Mouse (Mus musculus) embryonic facial prominence, embryonic 15.5 days (tissue): ENCODE measurements around the gene Prr5l. TPM values are rescaled to one million over a fixed set of nuclear protein-coding genes. Genes with fewer than 3 reads are reported as not detected.

ENCODE experiments used
- ATAC-seq: fragments of 200-750 bp; cut with Nextera tagmentation; 2 replicates; pipeline ENCODE4 v1.8.0; 2017; ENCODE audit warnings: low read depth, moderate TSS enrichment; ENCODE audit not compliant: insufficient number of reproducible peaks, low FRiP score, low TSS enrichment
- H3K27ac ChIP-seq: fragments of 300-500 bp; sonication (generic); replicated peaks from 2 replicates; pipeline ENCODE4 v1.5.1; 2015; ENCODE audit warnings: mild to moderate bottlenecking, inconsistent platforms
- H3K27me3 ChIP-seq: fragments of 300-500 bp; sonication (generic); 2 replicates; pipeline ENCODE4 v1.6.1; 2015; ENCODE audit warnings: inconsistent platforms
- H3K36me3 ChIP-seq: fragments of 300-500 bp; sonication (generic); 2 replicates; pipeline ENCODE4 v1.6.1; 2015; ENCODE audit warnings: mild to moderate bottlenecking, inconsistent platforms
- H3K4me1 ChIP-seq: fragments of 300-500 bp; sonication (generic); 2 replicates; pipeline ENCODE4 v1.6.1; 2015; ENCODE audit warnings: inconsistent platforms
- H3K4me2 ChIP-seq: fragments of 300-500 bp; sonication (generic); replicated peaks from 2 replicates; pipeline ENCODE4 v1.6.1; 2015; ENCODE audit warnings: mild to moderate bottlenecking, inconsistent platforms
- H3K4me3 ChIP-seq: fragments of 300-500 bp; sonication (generic); replicated peaks from 2 replicates; pipeline ENCODE4 v1.5.1; 2015; ENCODE audit warnings: mild to moderate bottlenecking, inconsistent platforms
- H3K9ac ChIP-seq: fragments of 300-500 bp; sonication (generic); 2 replicates; pipeline ENCODE4 v1.6.1; 2015; ENCODE audit warnings: inconsistent platforms
- H3K9me3 ChIP-seq: fragments of 300-500 bp; sonication (generic); replicated peaks from 2 replicates; pipeline ENCODE4 v1.6.1; 2016; ENCODE audit warnings: inconsistent platforms
- WGBS: fragments of 180-500 bp; shearing (Covaris S2); methylation state at CpG from one replicate; pipeline ENCODE4 v1.1.7; 2015; 5-methylcytosine and 5-hydroxymethylcytosine counted together
- polyA plus RNA-seq: library from polyadenylated mRNA; unstranded; fragments of >200 nt; fragmentation: Nextera tagmentation; extraction: Ambion mirVana; gene quantifications from 2 replicates; pipeline ENCODE4 v1.2.1, GENCODE M21; 2015

Gene Prr5l
- polyA plus RNA-seq, 1 experiment from 2014 or later, result 24.4 TPM

DNA sequence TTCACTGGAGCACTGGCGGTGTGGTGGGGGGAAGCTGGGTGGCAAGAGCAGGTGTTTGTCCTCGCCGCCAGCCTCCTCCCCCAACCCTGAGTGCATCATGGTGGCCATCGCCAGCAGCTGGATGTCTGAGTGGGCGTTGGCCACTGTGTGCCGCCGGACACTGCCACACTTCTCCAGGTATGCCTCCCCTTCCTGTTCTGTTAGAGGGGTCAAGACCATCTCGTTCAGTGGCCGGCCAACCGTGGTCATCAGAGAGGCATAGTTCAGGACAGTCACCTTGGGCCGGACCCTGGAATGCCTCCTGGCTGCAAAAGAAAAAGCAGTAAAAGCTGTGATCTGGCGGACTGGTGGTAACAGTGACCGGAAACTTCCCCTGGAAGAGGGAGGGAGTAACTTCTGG, 165.7 kb downstream of the Prr5l start:
- no peak overlapping the region for H3K4me3 ChIP-seq

GRCm38 (mm10) chr2:101715650-101716323, 167.0 kb downstream of the Prr5l start:
- Histone ChIP-seq H3K4me1 (no peaks in the 10 kb centered on the region), H3K4me3 (no peak overlapping the region), H3K27ac (no peak overlapping the region), H3K4me2 (no peak overlapping the region), H3K9me3 (no peaks in the 10 kb centered on the region), H3K27me3 (no peaks in the 10 kb centered on the region), H3K9ac (no peak overlapping the region), H3K36me3 (peaks cover 17% of the 10 kb centered on the region; the same call in 1 of the 2 replicates)
- no peak for ATAC-seq
- WGBS, result 82% methylated on average over 8 of the region's 8 CpGs

More for the DNA sequence above, 165.7 kb downstream of the Prr5l start:
- Histone ChIP-seq H3K9ac (no peak overlapping the region), H3K4me1 (0 out of 2 replicates have a peak, but pooled peaks cover 2% of the 10 kb centered on the region), H3K4me2 (no peak overlapping the region), H3K27ac (no peak overlapping the region), H3K9me3 (no peaks in the 10 kb centered on the region), H3K27me3 (no peaks in the 10 kb centered on the region), H3K36me3 (peaks cover 17% of the 10 kb centered on the region; the same call in 1 of the 2 replicates)
- no peak for ATAC-seq
- 98% methylated on average over 13 of the region's 13 CpGs for WGBS

DNA sequence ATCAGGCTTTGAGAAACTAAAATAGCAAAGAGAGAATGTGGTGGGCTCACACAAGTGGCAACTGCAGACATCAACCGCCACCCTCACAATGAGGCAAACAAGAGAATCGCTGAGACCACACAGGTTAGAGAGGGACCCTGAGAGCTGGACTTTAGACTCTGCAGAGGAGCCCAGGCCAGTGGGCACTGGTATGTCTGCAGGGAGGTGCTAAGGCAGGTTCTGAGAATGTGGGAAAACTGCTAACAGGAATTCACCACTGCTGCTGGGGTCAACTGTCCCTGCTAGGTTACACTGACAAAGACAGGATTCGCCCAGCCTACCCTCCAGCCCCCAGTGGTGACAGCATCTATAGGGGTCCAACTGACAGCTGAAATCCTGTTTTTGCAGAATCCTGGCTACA, 171.2 kb downstream of the Prr5l start:
- Histone ChIP-seq H3K4me2 (no peak overlapping the region), H3K9me3 (no peaks in the 10 kb centered on the region), H3K27ac (no peak overlapping the region), H3K4me1 (no peaks in the 10 kb centered on the region), H3K36me3 (peaks cover 12% of the 10 kb centered on the region; the same call in 1 of the 2 replicates), H3K27me3 (no peaks in the 10 kb centered on the region), H3K9ac (no peak overlapping the region), H3K4me3 (no peak overlapping the region)
- ATAC-seq, result no peak
- WGBS, result 80% methylated on average over 3 of the region's 3 CpGs

GRCm38 (mm10) chr2:101705941-101706485, 176.8 kb downstream of the Prr5l start:
- WGBS, result 19% methylated on average over 5 of the region's 5 CpGs
- Histone ChIP-seq H3K4me3 (no peak overlapping the region), H3K27ac (no peak overlapping the region), H3K36me3 (no peaks in the 10 kb centered on the region), H3K4me1 (0 out of 2 replicates have a peak, but pooled peaks cover 6% of the 10 kb centered on the region), H3K9ac (no peak overlapping the region), H3K9me3 (no peaks in the 10 kb centered on the region), H3K27me3 (no peaks in the 10 kb centered on the region), H3K4me2 (no peak overlapping the region)
- ATAC-seq, result no peak

DNA sequence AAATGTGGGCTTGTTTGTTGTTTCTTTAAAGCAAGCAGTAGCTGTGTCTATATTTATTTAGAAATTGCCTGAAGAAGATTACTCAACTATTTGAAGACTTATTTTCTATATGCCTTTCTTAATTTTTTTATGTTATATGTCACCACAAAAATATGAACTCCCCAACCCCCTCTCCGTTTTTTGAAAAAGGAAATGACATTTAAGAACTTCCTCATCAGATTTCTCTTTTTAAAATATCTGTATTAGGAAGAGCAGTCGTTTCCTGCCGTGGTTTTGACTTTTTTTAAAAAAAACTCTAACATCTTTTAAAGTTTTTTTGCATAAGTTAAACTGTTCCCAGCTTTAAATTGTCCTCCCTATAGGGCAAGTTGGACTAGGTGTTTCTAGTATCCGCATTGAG, 183.5 kb downstream of the Prr5l start:
- Histone ChIP-seq H3K27ac (no peak overlapping the region), H3K4me3 (no peak overlapping the region), H3K4me1 (0 out of 2 replicates have a peak, but pooled peaks cover 5% of the 10 kb centered on the region), H3K36me3 (peaks cover 33% of the 10 kb centered on the region), H3K27me3 (no peaks in the 10 kb centered on the region), H3K9ac (no peak overlapping the region), H3K9me3 (no peaks in the 10 kb centered on the region), H3K4me2 (no peak overlapping the region)
- 87% methylated on average over 4 of the region's 4 CpGs for WGBS
- ATAC-seq, result no peak

DNA sequence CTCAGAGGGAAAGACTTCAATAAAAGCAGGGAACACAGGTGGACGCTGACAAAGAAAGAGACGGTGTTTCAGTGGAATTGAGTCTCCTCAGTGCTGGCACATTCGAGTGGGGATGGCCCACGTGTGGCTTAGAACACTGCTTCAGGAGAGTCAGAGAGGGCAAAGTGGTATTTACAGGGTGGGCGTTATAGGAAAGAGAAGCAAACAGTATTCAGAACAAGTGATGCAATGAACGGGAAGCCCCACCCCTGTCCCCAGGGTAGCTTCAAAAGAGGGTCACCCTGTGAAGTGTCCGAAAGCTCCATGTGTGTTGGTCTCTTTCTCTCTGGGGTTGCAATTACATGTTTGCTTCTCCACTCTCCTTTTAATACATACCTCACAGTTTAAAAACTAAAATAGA, 187.2 kb downstream of the Prr5l start:
- Histone ChIP-seq H3K27ac (no peak overlapping the region), H3K9ac (no peak overlapping the region), H3K9me3 (no peaks in the 10 kb centered on the region), H3K4me1 (0 out of 2 replicates have a peak, but pooled peaks cover 3% of the 10 kb centered on the region), H3K27me3 (no peaks in the 10 kb centered on the region), H3K36me3 (peaks cover 51% of the 10 kb centered on the region), H3K4me2 (no peak overlapping the region), H3K4me3 (no peak overlapping the region)
- no peak for ATAC-seq
- WGBS, result 90% methylated on average over 7 of the region's 7 CpGs

DNA sequence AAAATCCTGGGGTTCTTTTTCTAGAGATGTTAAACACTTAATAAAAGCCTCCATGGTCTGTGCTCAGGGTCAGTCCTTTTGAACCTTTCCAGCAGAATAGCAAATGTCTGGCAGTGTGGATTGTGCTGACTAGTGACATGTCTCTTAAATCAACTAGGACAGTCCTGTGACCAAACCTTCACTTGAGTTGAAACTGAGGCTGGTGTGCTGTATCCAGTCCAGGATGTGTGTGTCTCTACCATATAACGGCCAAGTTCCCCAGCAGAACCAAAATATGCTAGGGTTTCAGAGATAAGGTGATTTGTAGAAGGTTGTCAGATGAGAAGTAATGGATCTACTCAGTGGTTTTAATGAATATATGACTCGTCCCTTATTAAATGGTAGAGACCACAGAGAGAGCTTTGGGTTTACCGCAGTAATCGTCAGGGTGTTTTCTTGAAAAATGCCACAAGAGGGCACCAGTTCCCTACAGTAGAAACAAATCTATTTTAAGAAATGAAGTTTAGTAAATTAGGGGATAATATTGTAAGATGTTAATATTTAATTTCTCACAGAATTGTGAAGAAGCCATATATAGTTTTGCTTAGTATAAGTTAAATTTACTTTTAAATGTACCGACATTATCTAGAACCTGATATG, 189.1 kb downstream of the Prr5l start:
- 54% methylated on average over 5 of the region's 5 CpGs for WGBS
- no peaks in the 10 kb centered on the region for H3K4me1 ChIP-seq
- H3K27me3 ChIP-seq, result no peaks in the 10 kb centered on the region
- no peak for ATAC-seq
- H3K27ac ChIP-seq, result no peak overlapping the region
- H3K36me3 ChIP-seq, result peaks cover 55% of the 10 kb centered on the region
- no peak overlapping the region for H3K9ac ChIP-seq
- no peak overlapping the region for H3K4me2 ChIP-seq
- no peaks in the 10 kb centered on the region for H3K9me3 ChIP-seq
- no peak overlapping the region for H3K4me3 ChIP-seq

DNA sequence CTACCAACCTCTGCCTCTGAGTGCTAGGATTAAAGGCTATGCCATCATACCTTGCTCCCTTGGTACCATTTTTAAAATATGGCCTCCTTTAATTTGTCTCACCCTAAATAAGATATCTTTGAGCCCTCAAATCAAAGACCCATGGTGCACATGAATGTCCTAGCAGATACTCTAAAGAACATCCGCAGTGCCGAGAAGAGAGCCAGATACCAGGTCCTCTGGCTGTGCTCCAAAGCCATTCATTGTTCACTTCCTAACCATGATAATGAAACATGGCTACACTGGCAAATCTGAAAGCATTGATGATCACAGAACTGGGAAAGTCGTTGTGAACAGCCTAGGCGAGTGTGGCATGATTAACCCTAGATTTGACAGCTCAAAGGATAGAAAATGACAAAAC, 189.8 kb downstream of the Prr5l start:
- H3K36me3 ChIP-seq, result peaks cover 50% of the 10 kb centered on the region
- no peak overlapping the region for H3K9ac ChIP-seq
- WGBS, result 73% methylated on average over 4 of the region's 4 CpGs
- H3K4me2 ChIP-seq, result no peak overlapping the region
- H3K27ac ChIP-seq, result no peak overlapping the region
- H3K4me3 ChIP-seq, result no peak overlapping the region
- ATAC-seq, result no peak
- H3K27me3 ChIP-seq, result no peaks in the 10 kb centered on the region
- H3K9me3 ChIP-seq, result no peaks in the 10 kb centered on the region
- H3K4me1 ChIP-seq, result no peaks in the 10 kb centered on the region

GRCm38 (mm10) chr2:101690252-101690827, 192.5 kb downstream of the Prr5l start:
- Histone ChIP-seq H3K27ac (no peak overlapping the region), H3K9me3 (no peaks in the 10 kb centered on the region), H3K4me2 (no peak overlapping the region), H3K4me3 (no peak overlapping the region), H3K27me3 (no peaks in the 10 kb centered on the region), H3K9ac (no peak overlapping the region), H3K4me1 (no peaks in the 10 kb centered on the region), H3K36me3 (peaks cover 47% of the 10 kb centered on the region)
- ATAC-seq, result no peak
- 88% methylated on average over 9 of the region's 9 CpGs for WGBS

GRCm38 (mm10) chr2:101688011-101688410, 194.8 kb downstream of the Prr5l start:
- Histone ChIP-seq H3K27ac (no peak overlapping the region), H3K27me3 (no peaks in the 10 kb centered on the region), H3K4me2 (no peak overlapping the region), H3K4me1 (no peaks in the 10 kb centered on the region), H3K36me3 (peaks cover 53% of the 10 kb centered on the region), H3K4me3 (no peak overlapping the region), H3K9ac (no peak overlapping the region), H3K9me3 (no peaks in the 10 kb centered on the region)
- WGBS, result 87% methylated on average over 5 of the region's 5 CpGs
- no peak for ATAC-seq

DNA sequence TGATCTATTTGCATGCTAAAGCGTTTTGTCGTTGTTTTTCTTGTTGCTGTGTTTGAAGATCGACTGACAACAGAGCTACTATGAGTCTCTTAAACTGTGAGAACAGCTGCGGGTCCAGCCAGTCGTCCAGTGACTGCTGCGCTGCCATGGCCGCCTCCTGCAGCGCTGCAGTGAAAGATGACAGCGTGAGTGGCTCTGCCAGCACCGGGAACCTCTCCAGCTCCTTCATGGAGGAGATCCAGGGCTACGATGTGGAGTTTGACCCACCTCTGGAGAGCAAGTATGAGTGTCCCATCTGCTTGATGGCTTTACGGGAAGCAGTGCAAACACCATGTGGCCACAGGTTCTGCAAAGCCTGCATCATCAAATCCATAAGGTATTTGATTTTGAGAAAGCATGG, 198.4 kb downstream of the Prr5l start:
- no peak for ATAC-seq
- Histone ChIP-seq H3K27me3 (no peaks in the 10 kb centered on the region), H3K4me3 (no peak overlapping the region), H3K9me3 (no peaks in the 10 kb centered on the region), H3K27ac (no peak overlapping the region), H3K4me2 (no peak overlapping the region), H3K4me1 (peaks cover 4% of the 10 kb centered on the region), H3K9ac (no peak overlapping the region), H3K36me3 (peaks cover 35% of the 10 kb centered on the region)
- WGBS, result 87% methylated on average over 12 of the region's 12 CpGs
